Mouse (Mus musculus) bone marrow macrophage, adult 2 months (primary cell): Measurements from ENCODE around the gene Hist1h4b.

Source experiments
- CTCF ChIP-seq: IDR thresholded peaks from 2 replicates; pipeline ENCODE4 v1.5.1; 2012; ENCODE audit warnings: low read depth, mild to moderate bottlenecking, low read length, moderate library complexity
- POLR2A ChIP-seq: IDR thresholded peaks from 2 replicates; pipeline ENCODE4 v1.6.1; 2012; ENCODE audit warnings: mild to moderate bottlenecking, low read depth, low read length, borderline replicate concordance

GRCm38 (mm10) chr13:23744421-23745380 is 12.1 kb upstream of the Hist1h4b start:
- no peak for TF ChIP-seq POLR2A
- TF ChIP-seq CTCF = no peak
